10 mouse cellular contexts compared by ENCODE assay signal in genomic region chr5:99504349-99504830, GRCm38 (mm10).
A peak's percentile ranks its signal among the peaks of the same experiment; 100 is the strongest.
DNase-seq lines count a peak whose midpoint lies in the region; ATAC-seq and TF ChIP-seq lines count a peak whose summit lies in the region.
"Had no signal": no experiment of that assay in that cellular context is flagged by ENCODE, and none has a peak within 500 bp of the region (broad histone marks: within the 10 kb centered on the region; RNA-seq: fewer than 3 reads in every experiment).

No protein-coding gene starts in this region.

- H3K4me1 ChIP-seq in limb, embryonic 14.5 days (ENCODE audit: control insufficient read depth, insufficient read depth, low read length) = no peaks in the 10 kb centered on the region
- H3K4me1 ChIP-seq in limb, embryonic 10.5 days = peaks cover 6% of the 10 kb centered on the region; the same call in 1 of the 2 replicates
- H3K4me1 ChIP-seq in midbrain, embryonic 11.5 days (ENCODE audit: control insufficient read depth, insufficient read depth, low read length) = peaks cover 3% of the 10 kb centered on the region; the same call in 1 of the 2 replicates
- H3K4me1 ChIP-seq: liver, embryonic 13.5 days; stomach, embryonic 15.5 days had no signal

- H3K9me3 ChIP-seq in limb, embryonic 14.5 days (ENCODE audit: control insufficient read depth, low read length) = no peaks in the 10 kb centered on the region
- H3K9me3 ChIP-seq in limb, embryonic 10.5 days (replicated peaks) = no peaks in the 10 kb centered on the region
- no peaks in the 10 kb centered on the region for H3K9me3 ChIP-seq in midbrain, embryonic 11.5 days (ENCODE audit: control insufficient read depth, low read length)
- H3K9me3 ChIP-seq: liver, embryonic 13.5 days; stomach, embryonic 15.5 days had no signal

- no peak for TF ChIP-seq POLR2A in limb, embryonic 14.5 days (IDR thresholded peaks at IDR 0.05; ENCODE audit: borderline replicate concordance, extremely low read depth, insufficient read depth, insufficient read length)

- H3K9ac ChIP-seq in limb, embryonic 14.5 days (ENCODE audit: low read depth, low read length, severe bottlenecking) = no peak overlapping the region
- no peak overlapping the region for H3K9ac ChIP-seq in midbrain, embryonic 11.5 days (ENCODE audit: low read length)
- H3K9ac ChIP-seq: liver, embryonic 13.5 days; stomach, embryonic 15.5 days had no signal

- DNase-seq in limb, embryonic 14.5 days (ENCODE audit: low spot score) = no peak
- no peak for DNase-seq in limb, embryonic 10.5 days (ENCODE audit: low spot score)
- DNase-seq in cerebellum, postnatal 10 days = peak; percentile 90 to 92
- DNase-seq in frontal cortex, postnatal 36 days (ENCODE audit: low spot score in 2 of 2) = peak; percentile 28 to 52
- DNase-seq in midbrain, embryonic 11.5 days (ENCODE audit: low spot score, missing footprints) = no peak
- DNase-seq in urinary bladder, adult 2 months (ENCODE audit: low spot score) = no peak
- DNase-seq in gastrocnemius, postnatal 14 days = no peak
- DNase-seq: liver, embryonic 13.5 days had no signal

- ATAC-seq in limb, embryonic 14.5 days (ENCODE audit: low FRiP score, low read depth) = peak; percentile 15; the same call in 1 of the 2 replicates
- 0 out of 2 replicates have a peak, but pooled peaks have one; percentile 44 for ATAC-seq in midbrain, embryonic 11.5 days (ENCODE audit: low FRiP score)
- no peak for ATAC-seq in erythroid progenitor cell, adult 5-6 weeks (replicated peaks; ENCODE audit: low FRiP score, poor library complexity, severe bottlenecking)

- intact Hi-C loops in gastrocnemius, postnatal 14 days (cut with DNase I; ENCODE audit: low total_unique reads) = no loop called here

- no peak overlapping the region for H3K27ac ChIP-seq in limb, embryonic 14.5 days (replicated peaks; ENCODE audit: low read depth, low read length)
- no peak overlapping the region for H3K27ac ChIP-seq in limb, embryonic 10.5 days
- no peak overlapping the region for H3K27ac ChIP-seq in midbrain, embryonic 11.5 days (ENCODE audit: low read depth, low read length)
- H3K27ac ChIP-seq: liver, embryonic 13.5 days; stomach, embryonic 15.5 days had no signal

- 74% methylated on average over 9 of the region's 9 CpGs for WGBS in limb, embryonic 14.5 days
- WGBS in limb, embryonic 10.5 days = 83% methylated on average over 9 of the region's 9 CpGs
- 65% methylated on average over 9 of the region's 9 CpGs for WGBS in midbrain, embryonic 11.5 days

- H3K36me3 ChIP-seq in limb, embryonic 14.5 days (ENCODE audit: control insufficient read depth, insufficient read depth, low read length) = no peaks in the 10 kb centered on the region
- H3K36me3 ChIP-seq in limb, embryonic 10.5 days = no peaks in the 10 kb centered on the region
- no peaks in the 10 kb centered on the region for H3K36me3 ChIP-seq in midbrain, embryonic 11.5 days (ENCODE audit: control insufficient read depth, insufficient read depth, low read length)
- H3K36me3 ChIP-seq: liver, embryonic 13.5 days; stomach, embryonic 15.5 days had no signal

- H3K4me3 ChIP-seq in limb, embryonic 14.5 days (replicated peaks; ENCODE audit: low read length) = no peak overlapping the region
- H3K4me3 ChIP-seq in limb, embryonic 10.5 days = no peak overlapping the region
- no peak overlapping the region for H3K4me3 ChIP-seq in midbrain, embryonic 11.5 days (ENCODE audit: low read depth, low read length)
- H3K4me3 ChIP-seq: liver, embryonic 13.5 days; stomach, embryonic 15.5 days had no signal

- no peak overlapping the region for H3K4me2 ChIP-seq in limb, embryonic 14.5 days (replicated peaks; ENCODE audit: low read depth, low read length, severe bottlenecking)
- no peak overlapping the region for H3K4me2 ChIP-seq in midbrain, embryonic 11.5 days
- H3K4me2 ChIP-seq: liver, embryonic 13.5 days; stomach, embryonic 15.5 days had no signal

- H3K27me3 ChIP-seq in limb, embryonic 14.5 days (ENCODE audit: control insufficient read depth, insufficient read depth, low read length) = no peaks in the 10 kb centered on the region
- no peaks in the 10 kb centered on the region for H3K27me3 ChIP-seq in limb, embryonic 10.5 days (ENCODE audit: low read depth, poor library complexity, severe bottlenecking)
- no peaks in the 10 kb centered on the region for H3K27me3 ChIP-seq in midbrain, embryonic 11.5 days (ENCODE audit: control insufficient read depth, insufficient read depth, low read length)
- H3K27me3 ChIP-seq: liver, embryonic 13.5 days; stomach, embryonic 15.5 days had no signal

Comparison
In these comparisons a context has a peak if more than half of its experiments do, and no peak if none do; other contexts are left out.
1. DNase-seq: peak in cerebellum, postnatal 10 days (2 of 2) and frontal cortex, postnatal 36 days (2 of 2); none in limb, embryonic 14.5 days (single experiment), limb, embryonic 10.5 days (single experiment), midbrain, embryonic 11.5 days (single experiment), urinary bladder, adult 2 months (single experiment) and gastrocnemius, postnatal 14 days (single experiment).